Mouse (Mus musculus): ENCODE data around the gene Arrdc4.

DNA sequence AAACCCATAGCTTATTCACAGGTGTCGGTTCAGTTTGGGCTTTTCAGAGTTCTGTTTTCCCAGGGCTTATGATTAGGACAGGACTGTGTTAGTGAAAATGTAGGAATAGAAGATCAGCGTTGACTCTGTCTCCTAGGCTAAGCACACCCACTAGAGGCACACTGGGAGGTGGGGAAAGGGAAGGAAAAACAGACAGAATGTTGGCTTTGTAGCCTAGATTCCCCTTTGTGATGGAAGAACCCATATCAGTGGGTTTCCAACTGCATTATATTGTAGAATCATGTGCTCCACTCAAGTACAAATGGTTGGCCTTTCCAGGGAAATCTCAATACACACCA is 22.7 kb upstream of the Arrdc4 start:
- TF ChIP-seq POLR2A (IDR thresholded peaks at IDR 0.05; ENCODE audit: borderline replicate concordance, extremely low read depth, low read depth, low read length), result no peak
- TF ChIP-seq CTCF (IDR thresholded peaks at IDR 0.05; ENCODE audit: insufficient read depth, low read length), result no peak

Measured in lung, adult 2 months (tissue).